Mouse (Mus musculus): ENCODE results near the gene Ankrd33b. TPM values are rescaled to one million over a fixed set of nuclear protein-coding genes. Genes with fewer than 3 reads are reported as not detected.

Ankrd33b gene
- polyA plus RNA-seq, 1 experiment from 2014 or later = 0.28 TPM

GRCm38 (mm10) chr15:31366596-31367480 lies 688 bp downstream of the Ankrd33b start:
- no peak for DNase-seq
- Histone ChIP-seq H3K27ac (no peak overlapping the region), H3K9ac (peak overlapping the region; percentile 26; the same call in 1 of the 2 replicates)

GRCm38 (mm10) chr15:31365720-31366591 lies 1.6 kb downstream of the Ankrd33b start:
- DNase-seq (no peak), ATAC-seq (ENCODE audit: low read depth) (no peak)
- Histone ChIP-seq H3K4me3 (replicated peaks) (peak overlapping the region; percentile 56), H3K9ac (no peak overlapping the region), H3K27me3 (peaks cover 59% of the 10 kb centered on the region), H3K27ac (no peak overlapping the region), H3K4me2 (peak overlapping the region; percentile 73), H3K4me1 (replicated peaks) (peaks cover 16% of the 10 kb centered on the region), H3K9me3 (replicated peaks) (no peaks in the 10 kb centered on the region), H3K36me3 (no peaks in the 10 kb centered on the region)
- 4% methylated on average over 37 of the region's 37 CpGs for WGBS (ENCODE audit: insufficient replicate concordance)

More at GRCm38 (mm10) chr15:31366596-31367480, 688 bp downstream of the Ankrd33b start:
- Histone ChIP-seq H3K4me2 (peak overlapping the region; percentile 73), H3K4me3 (replicated peaks) (peak overlapping the region; percentile 56), H3K9me3 (replicated peaks) (no peaks in the 10 kb centered on the region), H3K4me1 (replicated peaks) (peaks cover 13% of the 10 kb centered on the region), H3K27me3 (peaks cover 59% of the 10 kb centered on the region), H3K36me3 (no peaks in the 10 kb centered on the region)
- under 1% methylated on average over 72 of the region's 72 CpGs for WGBS (ENCODE audit: insufficient replicate concordance)
- ATAC-seq (ENCODE audit: low read depth) = no peak; the same call in 1 of the 2 replicates

- no peak overlapping the region for H3K27ac ChIP-seq
- no peaks in the 10 kb centered on the region for H3K36me3 ChIP-seq
- H3K9ac ChIP-seq = no peak overlapping the region
- peak overlapping the region; percentile 56 for H3K4me3 ChIP-seq (replicated peaks)
- DNase-seq = no peak
- H3K4me1 ChIP-seq (replicated peaks) = peaks cover 16% of the 10 kb centered on the region
- WGBS (ENCODE audit: insufficient replicate concordance) = 27% methylated on average over 11 of the region's 11 CpGs
- H3K27me3 ChIP-seq = peaks cover 59% of the 10 kb centered on the region
- no peak for ATAC-seq (ENCODE audit: low read depth)
- no peaks in the 10 kb centered on the region for H3K9me3 ChIP-seq (replicated peaks)
- H3K4me2 ChIP-seq = peak overlapping the region; percentile 73
These were observed 2.3 kb downstream of the Ankrd33b start for GRCm38 (mm10) chr15:31365041-31365719.

DNA sequence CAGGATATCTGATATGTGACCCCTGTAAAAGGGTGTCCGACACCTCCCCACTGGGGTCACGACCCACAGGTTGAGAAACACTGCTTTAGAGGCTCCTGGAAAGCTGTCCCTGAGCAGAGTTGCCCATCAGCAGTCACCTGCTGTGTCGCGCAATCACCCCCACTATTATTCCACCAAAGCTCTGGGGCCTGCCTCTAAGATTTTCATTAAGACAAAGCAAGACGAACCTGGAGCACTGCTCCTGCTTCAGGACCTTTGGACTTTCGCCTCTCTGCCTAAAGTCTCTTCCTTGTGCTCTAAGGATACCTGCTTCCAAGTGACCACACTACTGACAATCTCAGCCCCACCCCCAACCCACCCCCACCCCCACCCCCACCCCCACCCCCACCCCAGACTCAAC lies 3.1 kb downstream of the Ankrd33b start:
- ATAC-seq (ENCODE audit: low read depth) = no peak
- Histone ChIP-seq H3K27ac (no peak overlapping the region), H3K4me3 (replicated peaks) (no peak overlapping the region), H3K9ac (no peak overlapping the region), H3K4me1 (replicated peaks) (peaks cover 16% of the 10 kb centered on the region), H3K36me3 (no peaks in the 10 kb centered on the region), H3K27me3 (peaks cover 55% of the 10 kb centered on the region), H3K9me3 (replicated peaks) (no peaks in the 10 kb centered on the region), H3K4me2 (no peak overlapping the region)
- 60% methylated on average over 6 of the region's 6 CpGs for WGBS (ENCODE audit: insufficient replicate concordance)
- no peak for DNase-seq

GRCm38 (mm10) chr15:31363981-31364361 lies 3.6 kb downstream of the Ankrd33b start:
- no peak for ATAC-seq (ENCODE audit: low read depth)

DNA sequence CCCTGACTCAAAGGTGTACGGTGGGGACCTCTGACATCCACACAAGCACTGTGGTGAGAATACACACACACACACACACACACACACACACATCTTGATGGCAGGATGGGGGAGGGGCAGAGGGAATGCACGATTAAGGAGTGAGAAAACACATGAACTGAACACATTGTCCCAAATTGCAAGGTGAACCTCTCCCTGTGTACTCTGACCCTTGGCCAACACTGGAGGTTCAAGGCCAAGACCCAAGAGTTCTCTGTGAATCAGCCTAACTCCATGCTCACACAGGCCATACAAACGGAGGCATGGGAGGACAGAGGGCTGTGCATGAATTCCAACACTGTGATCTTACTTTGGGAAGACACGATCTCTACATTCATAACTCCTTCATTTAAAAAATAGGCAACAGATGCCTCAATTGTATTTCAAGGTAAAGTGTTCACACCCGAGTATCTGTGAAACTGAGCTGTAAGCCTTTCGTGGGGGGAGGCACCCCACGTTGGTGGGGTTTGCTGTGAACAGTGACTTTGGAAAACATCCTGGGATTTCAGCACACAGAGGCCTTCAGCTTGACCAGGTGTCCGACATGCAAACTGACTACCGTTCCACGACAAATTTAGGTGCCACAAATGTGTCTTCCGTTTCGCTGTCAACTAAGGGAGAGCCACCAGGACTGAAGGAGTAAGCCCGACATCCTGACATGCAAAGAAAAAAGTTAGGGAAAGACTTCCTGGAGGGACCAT lies 4.1 kb downstream of the Ankrd33b start:
- no peak for ATAC-seq (ENCODE audit: low read depth)
- DNase-seq = no peak
- H3K27ac ChIP-seq = no peak overlapping the region
- H3K4me1 ChIP-seq (replicated peaks) = peaks cover 16% of the 10 kb centered on the region; the same call in 1 of the 2 replicates
- H3K9me3 ChIP-seq (replicated peaks) = no peaks in the 10 kb centered on the region
- H3K4me3 ChIP-seq (replicated peaks) = no peak overlapping the region
- H3K36me3 ChIP-seq = no peaks in the 10 kb centered on the region
- WGBS (ENCODE audit: insufficient replicate concordance) = 63% methylated on average over 13 of the region's 13 CpGs
- H3K27me3 ChIP-seq = peaks cover 46% of the 10 kb centered on the region
- H3K9ac ChIP-seq = no peak overlapping the region
- no peak overlapping the region for H3K4me2 ChIP-seq

More at GRCm38 (mm10) chr15:31363981-31364361, 3.6 kb downstream of the Ankrd33b start:
- no peak overlapping the region for H3K27ac ChIP-seq
- no peak overlapping the region for H3K4me3 ChIP-seq (replicated peaks)
- H3K4me2 ChIP-seq = no peak overlapping the region
- 62% methylated on average over 8 of the region's 8 CpGs for WGBS (ENCODE audit: insufficient replicate concordance)
- no peaks in the 10 kb centered on the region for H3K9me3 ChIP-seq (replicated peaks)
- peaks cover 16% of the 10 kb centered on the region; the same call in 1 of the 2 replicates for H3K4me1 ChIP-seq (replicated peaks)
- no peak for DNase-seq
- peaks cover 51% of the 10 kb centered on the region for H3K27me3 ChIP-seq
- H3K36me3 ChIP-seq = no peaks in the 10 kb centered on the region
- no peak overlapping the region for H3K9ac ChIP-seq

GRCm38 (mm10) chr15:31361259-31361853 lies 6.2 kb downstream of the Ankrd33b start:
- WGBS (ENCODE audit: insufficient replicate concordance) = 68% methylated on average over 9 of the region's 9 CpGs
- ATAC-seq (ENCODE audit: low read depth) = no peak
- Histone ChIP-seq H3K4me3 (replicated peaks) (no peak overlapping the region), H3K36me3 (no peaks in the 10 kb centered on the region), H3K27ac (no peak overlapping the region), H3K4me2 (no peak overlapping the region), H3K9me3 (replicated peaks) (no peaks in the 10 kb centered on the region), H3K27me3 (peaks cover 25% of the 10 kb centered on the region), H3K9ac (no peak overlapping the region), H3K4me1 (replicated peaks) (peaks cover 16% of the 10 kb centered on the region; the same call in 1 of the 2 replicates)
- no peak for DNase-seq

DNA sequence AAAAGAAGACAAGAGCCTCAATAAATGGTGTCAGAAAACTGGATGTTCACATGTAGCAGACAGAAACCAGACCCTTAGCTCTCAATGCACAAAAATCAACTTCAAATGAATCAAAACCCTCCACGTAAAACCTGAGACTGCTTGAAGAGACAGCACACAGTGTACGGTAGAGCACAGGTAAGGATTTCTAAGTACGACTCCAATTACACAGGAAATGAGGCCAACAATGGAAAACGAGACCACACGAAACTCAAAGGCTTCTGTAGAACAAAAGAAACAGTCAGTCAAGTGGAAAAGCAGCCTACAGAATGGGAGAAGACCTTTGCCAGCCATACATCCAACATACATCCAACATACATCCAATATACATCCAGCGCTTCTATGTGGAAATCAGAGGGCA lies 6.9 kb downstream of the Ankrd33b start:
- ATAC-seq (ENCODE audit: low read depth) (no peak), DNase-seq (no peak)
- H3K9me3 ChIP-seq (replicated peaks) = no peaks in the 10 kb centered on the region
- H3K27ac ChIP-seq = no peak overlapping the region
- WGBS (ENCODE audit: insufficient replicate concordance) = 71% methylated on average over 6 of the region's 6 CpGs
- peaks cover 10% of the 10 kb centered on the region; the same call in 1 of the 2 replicates for H3K4me1 ChIP-seq (replicated peaks)
- H3K36me3 ChIP-seq = no peaks in the 10 kb centered on the region
- H3K27me3 ChIP-seq = peaks cover 17% of the 10 kb centered on the region
- H3K4me3 ChIP-seq (replicated peaks) = no peak overlapping the region
- H3K9ac ChIP-seq = no peak overlapping the region
- H3K4me2 ChIP-seq = no peak overlapping the region

DNA sequence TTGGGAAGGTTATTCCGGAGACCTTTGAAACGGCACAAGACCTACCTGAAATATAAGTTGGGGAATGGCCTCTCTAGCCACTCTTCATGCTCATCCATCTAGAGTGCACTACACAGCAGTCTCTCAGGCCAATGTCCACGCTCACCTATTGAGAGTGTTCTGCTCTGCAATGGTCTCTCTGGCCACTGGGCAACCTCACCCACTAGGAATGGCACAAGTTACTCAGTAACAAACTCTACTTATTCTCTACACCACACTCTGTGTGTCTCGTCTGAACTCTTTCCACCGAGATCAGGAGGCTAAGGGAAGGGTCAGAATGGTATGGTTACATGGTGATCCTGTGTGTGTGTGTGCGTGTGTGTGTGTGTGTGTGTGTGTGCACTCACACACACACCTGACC lies 7.7 kb downstream of the Ankrd33b start:
- H3K9me3 ChIP-seq (replicated peaks) = no peaks in the 10 kb centered on the region
- H3K4me2 ChIP-seq = no peak overlapping the region
- peaks cover 7% of the 10 kb centered on the region; the same call in 1 of the 2 replicates for H3K4me1 ChIP-seq (replicated peaks)
- no peak overlapping the region for H3K4me3 ChIP-seq (replicated peaks)
- no peak for ATAC-seq (ENCODE audit: low read depth)
- H3K27ac ChIP-seq = no peak overlapping the region
- no peak for DNase-seq
- H3K9ac ChIP-seq = no peak overlapping the region
- no peaks in the 10 kb centered on the region for H3K36me3 ChIP-seq
- 66% methylated on average over 6 of the region's 6 CpGs for WGBS (ENCODE audit: insufficient replicate concordance)
- peaks cover 10% of the 10 kb centered on the region for H3K27me3 ChIP-seq
